Mouse (Mus musculus) heart, postnatal 10 days (tissue): Measurements from ENCODE around the gene Cdh4. TPM values are rescaled to one million over a fixed set of nuclear protein-coding genes. Genes with fewer than 3 reads are reported as not detected.
A peak's percentile ranks its signal among the peaks of the same experiment; 100 is the strongest.

ENCODE experiments used
- DNase-seq, 2 experiments: peaks; one replicate each; pipeline ENCODE4 v3.0.0; 2021
- intact Hi-C: fragments of 180-260 bp; cut with DNase I; formaldehyde crosslinking; loops from one replicate; pipeline ENCODE4 v1.15.1; 2025
- total RNA-seq, 2 experiments: library from RNA; stranded (reverse); gene quantifications; 2 replicates each; pipeline ENCODE4 v1.2.3; 2021

Gene Cdh4
- total RNA-seq, 2 experiments from 2014 or later, result 0.99 to 1.7 TPM

GRCm38 (mm10) chr2:179659254-179659653, 217.0 kb downstream of the Cdh4 start:
- intact Hi-C loops, result no loop called here
- no peak for DNase-seq

GRCm38 (mm10) chr2:179661998-179662714, 219.9 kb downstream of the Cdh4 start:
- DNase-seq, result no peak
- intact Hi-C loops, result loop anchor here (5.0 kb wide), 1 partner anchor 90 kb away; no protein-coding TSS in a partner anchor

- no peak for DNase-seq
- intact Hi-C loops, result loop anchor here (5.0 kb wide), 1 partner anchor 90 kb away; no protein-coding TSS in a partner anchor
These were observed 220.5 kb downstream of the Cdh4 start for GRCm38 (mm10) chr2:179662739-179663138.

- DNase-seq, result no peak
- intact Hi-C loops, result loop anchor here (5.0 kb wide), 1 partner anchor 91 kb away; no protein-coding TSS in a partner anchor
These were observed 221.4 kb downstream of the Cdh4 start for GRCm38 (mm10) chr2:179663652-179664051.

- no peak for DNase-seq
- intact Hi-C loops, result loop anchor here (5.0 kb wide), 1 partner anchor 92 kb away; no protein-coding TSS in a partner anchor
These were observed 222.0 kb downstream of the Cdh4 start for GRCm38 (mm10) chr2:179664171-179664608.

GRCm38 (mm10) chr2:179670689-179671088, 228.5 kb downstream of the Cdh4 start:
- intact Hi-C loops, result no loop called here
- DNase-seq, result no peak

GRCm38 (mm10) chr2:179679866-179680265, 237.6 kb downstream of the Cdh4 start:
- no peak for DNase-seq
- intact Hi-C loops, result loop anchor here (2.0 kb wide), 1 partner anchor 193 kb away; no protein-coding TSS in a partner anchor

- intact Hi-C loops, result loop anchor here (2.0 kb wide), 1 partner anchor 191 kb away; no protein-coding TSS in a partner anchor
These were observed 239.2 kb downstream of the Cdh4 start for GRCm38 (mm10) chr2:179681386-179681785.

GRCm38 (mm10) chr2:179687243-179687681, 245.0 kb downstream of the Cdh4 start:
- intact Hi-C loops, result no loop called here
- no peak for DNase-seq

More at GRCm38 (mm10) chr2:179681386-179681785, 239.2 kb downstream of the Cdh4 start:
- DNase-seq, result peak in 1 of 2 experiments; percentile 39

GRCm38 (mm10) chr2:179688976-179689375, 246.7 kb downstream of the Cdh4 start:
- intact Hi-C loops, result no loop called here
- no peak for DNase-seq

GRCm38 (mm10) chr2:179689761-179690160, 247.5 kb downstream of the Cdh4 start:
- DNase-seq, result no peak
- intact Hi-C loops, result no loop called here

- intact Hi-C loops, result no loop called here
- no peak for DNase-seq
These were observed 248.3 kb downstream of the Cdh4 start for GRCm38 (mm10) chr2:179690571-179690970.

- no peak for DNase-seq
- intact Hi-C loops, result no loop called here
These were observed 252.7 kb downstream of the Cdh4 start for GRCm38 (mm10) chr2:179694936-179695335.

GRCm38 (mm10) chr2:179697601-179698000, 255.4 kb downstream of the Cdh4 start:
- intact Hi-C loops, result no loop called here
- no peak for DNase-seq

- peak; percentile 17 to 29 for DNase-seq
These were observed 256.2 kb downstream of the Cdh4 start for GRCm38 (mm10) chr2:179698196-179698985.

GRCm38 (mm10) chr2:179705043-179705442, 262.8 kb downstream of the Cdh4 start:
- DNase-seq, result no peak
- intact Hi-C loops, result no loop called here

More at GRCm38 (mm10) chr2:179698196-179698985, 256.2 kb downstream of the Cdh4 start:
- intact Hi-C loops, result no loop called here

- no peak for DNase-seq
- intact Hi-C loops, result no loop called here
These were observed 263.2 kb downstream of the Cdh4 start for GRCm38 (mm10) chr2:179705461-179705860.

- intact Hi-C loops, result no loop called here
- no peak for DNase-seq
These were observed 264.4 kb downstream of the Cdh4 start for GRCm38 (mm10) chr2:179706616-179707015.

- no peak for DNase-seq
- intact Hi-C loops, result no loop called here
These were observed 266.9 kb downstream of the Cdh4 start for GRCm38 (mm10) chr2:179709111-179709510.

- no peak for DNase-seq
- intact Hi-C loops, result no loop called here
These were observed 270.5 kb downstream of the Cdh4 start for GRCm38 (mm10) chr2:179712690-179713089.

GRCm38 (mm10) chr2:179713326-179713725, 271.1 kb downstream of the Cdh4 start:
- intact Hi-C loops, result no loop called here
- no peak for DNase-seq
